Mouse (Mus musculus) 3134 (cell line): ENCODE data around the gene Tm4sf4.

Experiments
- DNase-seq: peaks from one replicate; pipeline ENCODE4 v3.0.0-alpha.2; 2011; ENCODE audit warnings: low spot score; ENCODE audit not compliant: insufficient read length; ENCODE audit errors: extremely low read depth

Gene Tm4sf4

GRCm38 (mm10) chr3:57425089-57425730 is at the start of gene Tm4sf4:
Gene Tm4sf4, plus strand, starts transcription at chr3:57425314.
- no peak for DNase-seq

- DNase-seq = no peak
These were observed 38.7 kb upstream of the Tm4sf4 start for GRCm38 (mm10) chr3:57386423-57386822.

GRCm38 (mm10) chr3:57386895-57387294 is 38.2 kb upstream of the Tm4sf4 start:
- no peak for DNase-seq

GRCm38 (mm10) chr3:57387593-57387992 is 37.5 kb upstream of the Tm4sf4 start:
- no peak for DNase-seq

- peak; percentile 72 for DNase-seq
These were observed 13.6 kb upstream of the Tm4sf4 start for GRCm38 (mm10) chr3:57411535-57411934.

- DNase-seq = no peak
These were observed 4.9 kb upstream of the Tm4sf4 start for GRCm38 (mm10) chr3:57420233-57420632.

GRCm38 (mm10) chr3:57420660-57421059 is 4.5 kb upstream of the Tm4sf4 start:
- DNase-seq = peak; percentile 23

GRCm38 (mm10) chr3:57426351-57426750 is 1.2 kb downstream of the Tm4sf4 start:
- no peak for DNase-seq

GRCm38 (mm10) chr3:57428682-57429464 is 3.8 kb downstream of the Tm4sf4 start:
- DNase-seq = no peak

GRCm38 (mm10) chr3:57429486-57429885 is 4.4 kb downstream of the Tm4sf4 start:
- DNase-seq = no peak

GRCm38 (mm10) chr3:57431706-57432105 is 6.6 kb downstream of the Tm4sf4 start:
- DNase-seq = no peak

- DNase-seq = no peak
These were observed 10.2 kb downstream of the Tm4sf4 start for GRCm38 (mm10) chr3:57435364-57435763.

GRCm38 (mm10) chr3:57440956-57441355 is 15.8 kb downstream of the Tm4sf4 start:
- DNase-seq = no peak

- DNase-seq = no peak
These were observed 20.6 kb downstream of the Tm4sf4 start for GRCm38 (mm10) chr3:57445706-57446105.

GRCm38 (mm10) chr3:57447889-57448288 is 22.8 kb downstream of the Tm4sf4 start:
- peak; percentile 24 for DNase-seq

GRCm38 (mm10) chr3:57448445-57448844 is 23.3 kb downstream of the Tm4sf4 start:
- peak; percentile 49 for DNase-seq

- DNase-seq = no peak
These were observed 33.5 kb downstream of the Tm4sf4 start for GRCm38 (mm10) chr3:57458652-57459051.

GRCm38 (mm10) chr3:57463302-57463701 is 38.2 kb downstream of the Tm4sf4 start:
- no peak for DNase-seq

GRCm38 (mm10) chr3:57466289-57466688 is 41.2 kb downstream of the Tm4sf4 start:
- no peak for DNase-seq

- no peak for DNase-seq
These were observed 44.2 kb downstream of the Tm4sf4 start for GRCm38 (mm10) chr3:57469325-57469724.

- peak; percentile 56 for DNase-seq
These were observed 45.2 kb downstream of the Tm4sf4 start for GRCm38 (mm10) chr3:57470326-57470725.

GRCm38 (mm10) chr3:57470981-57471601 is 46.0 kb downstream of the Tm4sf4 start:
- DNase-seq = peak; percentile 28
